Mouse (Mus musculus): Measurements from ENCODE around the gene Tmed10. TPM values are rescaled to one million over a fixed set of nuclear protein-coding genes. Genes with fewer than 3 reads are reported as not detected.
A peak's percentile ranks its signal among the peaks of the same experiment; 100 is the strongest.

The Tmed10 gene
- polyA plus RNA-seq, 1 experiment from 2014 or later: 333 TPM

- DNase-seq (peak; percentile 39), ATAC-seq (ENCODE audit: insufficient read depth) (no peak; the same call in 1 of the 2 replicates)
- Histone ChIP-seq H3K27ac (ENCODE audit: low read depth) (no peak overlapping the region), H3K9ac (no peak overlapping the region), H3K4me1 (ENCODE audit: insufficient read depth) (peaks cover 2% of the 10 kb centered on the region; the same call in 1 of the 2 replicates), H3K4me3 (ENCODE audit: low read depth, low read length) (no peak overlapping the region), H3K9me3 (ENCODE audit: low read depth, low read length) (no peaks in the 10 kb centered on the region), H3K4me2 (no peak overlapping the region), H3K36me3 (ENCODE audit: insufficient read depth) (no peaks in the 10 kb centered on the region), H3K27me3 (ENCODE audit: insufficient read depth, low read length) (0 out of 2 replicates have a peak, but pooled peaks cover 2% of the 10 kb centered on the region)
- no peak for TF ChIP-seq CTCF (IDR thresholded peaks at IDR 0.05; ENCODE audit: low read depth)
- WGBS: 45% methylated on average over 15 of the region's 15 CpGs
Measured at GRCm38 (mm10) chr12:85389204-85390185, 14.8 kb upstream of the Tmed10 start.

GRCm38 (mm10) chr12:85385995-85386375 is 11.3 kb upstream of the Tmed10 start:
- H3K4me1 ChIP-seq (ENCODE audit: insufficient read depth): no peaks in the 10 kb centered on the region; the same call in 1 of the 2 replicates
- H3K27me3 ChIP-seq (ENCODE audit: insufficient read depth, low read length): 0 out of 2 replicates have a peak, but pooled peaks cover 2% of the 10 kb centered on the region
- H3K9me3 ChIP-seq (ENCODE audit: low read depth, low read length): no peaks in the 10 kb centered on the region
- no peak overlapping the region for H3K27ac ChIP-seq (ENCODE audit: low read depth)
- no peak for ATAC-seq (ENCODE audit: insufficient read depth)
- DNase-seq: no peak
- H3K4me3 ChIP-seq (ENCODE audit: low read depth, low read length): no peak overlapping the region
- no peak overlapping the region for H3K9ac ChIP-seq
- TF ChIP-seq CTCF (IDR thresholded peaks at IDR 0.05; ENCODE audit: low read depth): no peak
- 37% methylated on average over 5 of the region's 5 CpGs for WGBS
- no peaks in the 10 kb centered on the region for H3K36me3 ChIP-seq (ENCODE audit: insufficient read depth)
- H3K4me2 ChIP-seq: no peak overlapping the region

GRCm38 (mm10) chr12:85385329-85385994 is 10.8 kb upstream of the Tmed10 start:
- no peak overlapping the region for H3K9ac ChIP-seq
- H3K4me3 ChIP-seq (ENCODE audit: low read depth, low read length): no peak overlapping the region
- WGBS: 70% methylated on average over 10 of the region's 10 CpGs
- no peak for TF ChIP-seq CTCF (IDR thresholded peaks at IDR 0.05; ENCODE audit: low read depth)
- H3K36me3 ChIP-seq (ENCODE audit: insufficient read depth): no peaks in the 10 kb centered on the region
- DNase-seq: no peak
- no peak overlapping the region for H3K4me2 ChIP-seq
- no peaks in the 10 kb centered on the region for H3K9me3 ChIP-seq (ENCODE audit: low read depth, low read length)
- no peak overlapping the region for H3K27ac ChIP-seq (ENCODE audit: low read depth)
- ATAC-seq (ENCODE audit: insufficient read depth): no peak
- no peaks in the 10 kb centered on the region; the same call in 1 of the 2 replicates for H3K4me1 ChIP-seq (ENCODE audit: insufficient read depth)
- H3K27me3 ChIP-seq (ENCODE audit: insufficient read depth, low read length): 0 out of 2 replicates have a peak, but pooled peaks cover 2% of the 10 kb centered on the region

GRCm38 (mm10) chr12:85382761-85383680 is 8.4 kb upstream of the Tmed10 start:
- no peak overlapping the region for H3K9ac ChIP-seq
- no peak overlapping the region for H3K4me2 ChIP-seq
- DNase-seq: no peak
- H3K9me3 ChIP-seq (ENCODE audit: low read depth, low read length): no peaks in the 10 kb centered on the region
- no peaks in the 10 kb centered on the region for H3K36me3 ChIP-seq (ENCODE audit: insufficient read depth)
- TF ChIP-seq CTCF (IDR thresholded peaks at IDR 0.05; ENCODE audit: low read depth): no peak
- H3K27me3 ChIP-seq (ENCODE audit: insufficient read depth, low read length): 0 out of 2 replicates have a peak, but pooled peaks cover 2% of the 10 kb centered on the region
- 45% methylated on average over 14 of the region's 14 CpGs for WGBS
- ATAC-seq (ENCODE audit: insufficient read depth): no peak
- no peaks in the 10 kb centered on the region for H3K4me1 ChIP-seq (ENCODE audit: insufficient read depth)
- H3K27ac ChIP-seq (ENCODE audit: low read depth): no peak overlapping the region
- no peak overlapping the region for H3K4me3 ChIP-seq (ENCODE audit: low read depth, low read length)

GRCm38 (mm10) chr12:85381570-85381969 is 6.9 kb upstream of the Tmed10 start:
- H3K27ac ChIP-seq (ENCODE audit: low read depth): no peak overlapping the region
- H3K9me3 ChIP-seq (ENCODE audit: low read depth, low read length): no peaks in the 10 kb centered on the region
- no peak overlapping the region for H3K4me2 ChIP-seq
- DNase-seq: no peak
- ATAC-seq (ENCODE audit: insufficient read depth): no peak
- no peak overlapping the region for H3K9ac ChIP-seq
- no peaks in the 10 kb centered on the region for H3K36me3 ChIP-seq (ENCODE audit: insufficient read depth)
- H3K4me3 ChIP-seq (ENCODE audit: low read depth, low read length): no peak overlapping the region
- 76% methylated on average over 6 of the region's 6 CpGs for WGBS
- TF ChIP-seq CTCF (IDR thresholded peaks at IDR 0.05; ENCODE audit: low read depth): no peak
- no peaks in the 10 kb centered on the region for H3K27me3 ChIP-seq (ENCODE audit: insufficient read depth, low read length)
- no peaks in the 10 kb centered on the region for H3K4me1 ChIP-seq (ENCODE audit: insufficient read depth)

- H3K27ac ChIP-seq (ENCODE audit: low read depth): no peak overlapping the region
- DNase-seq (no peak), ATAC-seq (ENCODE audit: insufficient read depth) (no peak)
- no peak overlapping the region for H3K4me3 ChIP-seq (ENCODE audit: low read depth, low read length)
- no peak overlapping the region for H3K9ac ChIP-seq
- WGBS: 75% methylated on average over 7 of the region's 7 CpGs
- peak; percentile 46 for TF ChIP-seq CTCF (IDR thresholded peaks at IDR 0.05; ENCODE audit: low read depth)
- no peaks in the 10 kb centered on the region for H3K27me3 ChIP-seq (ENCODE audit: insufficient read depth, low read length)
- H3K4me2 ChIP-seq: no peak overlapping the region
- H3K9me3 ChIP-seq (ENCODE audit: low read depth, low read length): no peaks in the 10 kb centered on the region
- H3K36me3 ChIP-seq (ENCODE audit: insufficient read depth): no peaks in the 10 kb centered on the region
- H3K4me1 ChIP-seq (ENCODE audit: insufficient read depth): no peaks in the 10 kb centered on the region
Measured at GRCm38 (mm10) chr12:85380942-85381341, 6.3 kb upstream of the Tmed10 start.

Measured in lung, embryonic 14.5 days (tissue).